Mouse (Mus musculus): Measurements from ENCODE around the gene Hsd11b2. TPM values are rescaled to one million over a fixed set of nuclear protein-coding genes. Genes with fewer than 3 reads are reported as not detected.

Gene Hsd11b2
- total RNA-seq, 2 experiments from 2014 or later = 0.11 TPM; not detected in 1

GRCm38 (mm10) chr8:105484030-105484368 lies 34.6 kb upstream of the Hsd11b2 start:
- DNase-seq (ENCODE audit: low spot score) = peak; percentile 79

DNA sequence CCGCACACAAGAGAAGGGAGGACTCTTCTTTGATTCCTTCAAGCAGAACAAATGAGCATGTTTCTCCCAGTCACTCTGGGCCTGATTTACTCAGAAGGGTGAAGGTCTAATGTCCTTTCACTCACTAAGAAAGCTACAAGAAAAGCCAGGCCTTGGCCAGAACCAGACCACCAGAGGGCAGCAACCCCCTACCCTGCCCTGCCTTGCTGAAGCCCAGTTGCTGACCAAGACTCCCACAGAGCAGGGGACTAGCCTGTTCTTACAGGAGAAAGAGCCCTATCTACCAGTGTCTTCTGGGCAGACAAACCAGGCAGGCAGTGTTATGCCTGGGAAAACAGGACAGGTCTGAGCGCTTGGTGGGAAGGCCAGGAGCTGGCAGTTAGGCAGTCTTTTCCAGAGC lies 34.2 kb upstream of the Hsd11b2 start:
- DNase-seq (ENCODE audit: low spot score) = peak; percentile 84

DNA sequence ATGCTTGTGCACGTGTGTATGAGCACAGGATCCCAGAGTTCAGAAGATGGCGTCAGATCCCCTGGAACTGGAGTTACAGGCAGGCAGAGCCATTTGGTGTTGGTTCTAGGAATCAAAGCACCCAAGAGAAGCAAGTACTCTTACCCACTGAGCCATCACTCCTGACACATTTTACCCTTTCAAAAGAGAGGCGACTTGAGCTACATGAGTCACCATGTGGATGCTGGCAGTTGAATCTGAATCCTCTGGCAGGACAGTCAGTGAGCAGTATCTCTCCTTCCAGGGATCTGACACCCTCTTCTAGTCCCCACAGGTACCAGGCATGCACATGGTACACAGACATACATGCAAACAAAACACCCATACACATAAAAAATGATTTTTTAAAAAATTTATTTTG lies 30.5 kb upstream of the Hsd11b2 start:
- no peak for DNase-seq (ENCODE audit: low spot score)

- no peak for DNase-seq (ENCODE audit: low spot score)
These were observed 29.3 kb upstream of the Hsd11b2 start for GRCm38 (mm10) chr8:105489281-105489680.

DNA sequence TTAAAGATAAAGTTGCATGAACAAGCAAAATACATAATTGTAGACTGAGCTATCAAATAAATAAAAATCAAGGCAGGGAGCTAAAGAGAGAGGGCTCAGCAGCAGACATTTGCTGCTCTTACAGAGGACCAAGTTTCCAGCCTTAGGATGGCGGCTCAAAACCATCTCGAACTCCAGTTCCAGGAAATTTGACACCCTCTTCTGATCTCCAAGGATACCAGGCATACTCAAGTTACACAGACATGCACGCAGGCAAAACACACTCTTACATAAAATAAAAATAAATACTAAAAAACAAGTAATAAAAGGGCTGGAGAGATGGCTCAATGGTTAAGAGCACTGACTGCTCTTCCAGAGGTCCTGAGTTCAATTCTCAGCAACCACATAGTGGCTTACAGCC lies 25.1 kb upstream of the Hsd11b2 start:
- no peak for DNase-seq (ENCODE audit: low spot score)

- no peak for DNase-seq (ENCODE audit: low spot score)
These were observed 24.0 kb upstream of the Hsd11b2 start for GRCm38 (mm10) chr8:105494566-105494965.

GRCm38 (mm10) chr8:105495350-105496302 lies 22.9 kb upstream of the Hsd11b2 start:
- DNase-seq (ENCODE audit: low spot score) = no peak

GRCm38 (mm10) chr8:105496439-105497180 lies 21.9 kb upstream of the Hsd11b2 start, which contains the start of gene Zdhhc1:
Gene Zdhhc1 (minus strand): TSS chr8:105496902.
- peak; percentile 89 for DNase-seq (ENCODE audit: low spot score)

DNA sequence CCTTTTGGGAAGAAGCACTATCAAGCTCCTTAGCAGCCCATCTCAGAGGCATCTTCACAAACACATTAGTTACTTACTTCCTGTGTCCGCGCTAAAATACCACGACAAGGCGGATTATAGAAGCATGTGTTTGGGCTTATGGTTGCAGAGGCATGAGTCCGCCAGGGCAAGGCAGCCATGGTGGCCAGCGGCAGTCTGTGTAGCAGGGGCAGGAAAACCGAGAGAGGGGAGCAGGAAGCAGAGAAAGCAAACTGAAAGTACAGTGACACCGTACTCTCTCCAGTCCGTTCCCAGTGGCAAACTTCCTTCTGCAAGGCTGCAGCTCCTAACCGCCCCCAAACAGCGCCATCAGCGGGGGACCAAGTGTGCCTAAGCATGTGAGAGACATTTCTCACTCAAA lies 18.8 kb upstream of the Hsd11b2 start:
- DNase-seq (ENCODE audit: low spot score) = no peak

DNA sequence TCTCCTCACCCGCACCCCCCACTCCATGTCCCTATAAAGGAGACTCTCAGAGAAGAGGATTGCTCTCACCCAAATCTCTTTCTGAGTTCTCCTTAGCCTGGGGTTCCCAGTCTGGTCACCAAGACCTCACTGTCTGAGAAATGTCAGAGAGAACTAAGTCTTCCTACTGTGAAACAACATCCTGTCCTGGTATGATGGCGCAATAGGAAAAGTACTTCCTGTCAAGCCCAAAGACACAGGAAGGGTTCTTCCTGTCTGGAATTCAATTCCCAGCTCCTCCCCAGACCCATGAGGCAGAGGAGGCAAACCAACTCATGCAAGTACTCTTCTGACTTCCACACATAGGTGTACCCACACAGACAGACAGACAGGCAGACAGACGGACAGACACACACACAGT lies 13.9 kb upstream of the Hsd11b2 start:
- DNase-seq (ENCODE audit: low spot score) = no peak

DNA sequence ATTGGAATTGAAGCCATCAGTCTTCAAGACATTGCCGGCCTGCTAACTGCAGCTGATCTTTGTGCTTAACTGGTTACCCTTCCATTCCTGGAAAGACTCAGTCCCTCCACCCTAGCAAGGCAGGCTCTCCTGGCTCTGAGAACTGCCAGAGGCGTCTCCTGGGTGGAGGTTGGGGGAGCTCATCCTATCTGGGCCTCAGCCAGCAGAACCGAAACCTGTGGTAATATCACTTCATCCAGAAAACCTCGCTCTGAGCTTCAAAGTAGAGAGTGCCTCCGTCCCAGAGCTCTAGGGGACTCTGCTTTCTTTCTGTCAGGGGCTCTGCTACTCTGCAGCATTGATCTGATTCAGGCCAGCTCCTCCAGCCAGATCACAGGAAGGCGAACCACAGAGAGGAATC lies 11.6 kb upstream of the Hsd11b2 start:
- no peak for DNase-seq (ENCODE audit: low spot score)

- DNase-seq (ENCODE audit: low spot score) = no peak
These were observed 9.8 kb upstream of the Hsd11b2 start for GRCm38 (mm10) chr8:105508758-105509157.

DNA sequence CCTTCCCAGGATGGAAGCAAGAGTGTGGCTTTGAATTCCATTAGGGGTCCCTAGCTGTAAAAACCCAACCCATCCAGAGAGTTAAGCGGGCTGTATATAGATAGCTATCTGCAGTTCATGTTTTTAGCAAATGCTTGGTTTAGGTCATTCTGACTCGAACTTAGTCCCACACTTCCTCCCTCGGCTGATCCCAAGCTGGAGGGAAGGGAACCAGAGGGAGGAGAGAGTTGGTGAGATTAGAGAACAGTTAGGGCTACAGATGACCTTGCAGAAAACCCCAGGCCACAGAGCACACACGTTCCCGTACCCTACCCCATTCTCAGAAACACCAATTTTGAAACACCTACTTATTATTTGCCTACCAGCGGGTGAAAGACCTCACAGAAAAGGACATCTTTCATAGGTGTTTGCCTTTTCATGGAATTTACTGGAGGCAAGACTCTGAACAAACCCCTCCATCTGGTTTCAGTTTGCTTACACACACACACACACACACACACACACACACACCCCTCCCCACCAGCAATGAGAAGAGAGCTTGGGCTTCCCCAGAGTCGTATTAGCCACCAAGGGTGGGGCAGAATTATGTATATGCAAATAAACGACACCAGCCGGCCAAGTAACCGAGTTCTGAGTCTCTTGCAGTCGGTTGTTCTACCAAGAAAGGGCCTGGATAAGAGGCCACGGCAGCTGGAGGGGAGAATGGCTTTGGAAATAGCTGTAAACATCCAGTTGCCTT lies 8.4 kb upstream of the Hsd11b2 start:
- no peak for DNase-seq (ENCODE audit: low spot score)

- no peak for DNase-seq (ENCODE audit: low spot score)
These were observed 4.4 kb upstream of the Hsd11b2 start for GRCm38 (mm10) chr8:105514194-105514593.

DNA sequence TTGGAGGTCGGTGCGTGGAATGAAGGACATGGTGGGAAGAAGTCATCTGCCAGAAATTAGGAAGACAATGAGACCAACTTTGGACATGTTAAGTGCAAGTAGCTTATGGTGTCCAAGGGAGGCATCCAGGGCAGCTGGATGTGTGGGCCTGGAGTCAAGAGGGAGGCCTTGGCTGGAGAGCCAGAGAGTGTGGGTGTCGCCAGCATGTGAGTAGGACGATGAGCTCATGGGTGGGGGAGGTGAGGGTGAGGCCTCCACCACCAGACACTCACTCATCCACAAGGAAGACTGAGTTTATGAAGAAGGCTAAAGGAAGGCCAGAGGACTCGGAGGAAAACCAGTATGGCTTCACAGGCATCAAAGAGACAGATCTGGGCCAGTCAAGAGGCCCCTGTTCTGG lies 3.9 kb upstream of the Hsd11b2 start:
- DNase-seq (ENCODE audit: low spot score) = peak; percentile 76

DNA sequence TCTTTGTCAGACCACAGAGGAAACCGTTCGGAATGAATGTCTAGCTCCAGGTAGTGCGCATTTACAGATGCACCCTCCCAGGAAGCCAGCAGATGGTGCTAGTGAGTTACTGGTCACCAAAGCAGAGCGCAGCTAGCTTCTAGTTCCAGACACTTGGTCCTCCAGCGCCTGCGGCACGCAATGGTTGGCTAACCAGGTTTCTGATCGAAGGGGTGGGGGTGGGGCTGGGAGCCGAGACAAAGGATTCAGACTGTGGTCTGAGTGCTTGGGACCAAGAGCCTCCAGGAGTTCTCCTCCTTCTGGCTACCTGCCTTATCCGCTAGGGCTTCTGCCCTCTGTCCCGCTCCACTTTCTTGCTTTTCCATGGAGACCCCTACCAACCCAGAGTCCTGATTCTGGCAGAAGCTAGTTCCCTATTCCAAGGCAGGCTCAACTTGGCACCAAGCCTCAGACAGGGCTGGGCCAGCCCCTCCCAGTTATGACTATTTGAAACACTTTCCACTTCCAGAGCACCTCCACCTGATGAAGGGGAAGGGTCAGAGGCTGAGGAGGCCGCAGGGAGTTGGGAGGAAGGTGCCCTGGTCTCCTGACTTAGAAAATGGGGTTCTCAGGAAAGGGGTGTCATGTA lies 2.4 kb upstream of the Hsd11b2 start:
- peak; percentile 83 for DNase-seq (ENCODE audit: low spot score)

DNA sequence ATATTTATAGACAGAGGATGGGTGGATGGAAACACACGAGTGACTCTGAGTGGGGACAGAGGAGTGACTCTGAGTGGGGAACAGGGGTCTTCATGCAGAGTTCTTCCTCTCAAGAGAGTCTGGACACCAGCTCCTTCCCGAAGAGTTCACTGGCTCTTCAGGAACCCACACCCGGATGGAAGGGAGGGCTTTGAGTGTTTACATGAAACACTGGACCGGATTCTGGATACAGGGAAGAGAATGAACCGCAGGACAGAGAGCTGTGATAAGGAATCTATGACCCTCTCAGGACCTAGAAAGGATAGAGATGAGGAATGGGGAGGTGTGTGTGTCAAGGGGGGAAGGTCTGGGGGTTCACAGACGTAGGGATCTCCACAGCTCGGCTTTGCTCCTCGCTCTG lies 1.2 kb upstream of the Hsd11b2 start:
- no peak for DNase-seq (ENCODE audit: low spot score)

DNA sequence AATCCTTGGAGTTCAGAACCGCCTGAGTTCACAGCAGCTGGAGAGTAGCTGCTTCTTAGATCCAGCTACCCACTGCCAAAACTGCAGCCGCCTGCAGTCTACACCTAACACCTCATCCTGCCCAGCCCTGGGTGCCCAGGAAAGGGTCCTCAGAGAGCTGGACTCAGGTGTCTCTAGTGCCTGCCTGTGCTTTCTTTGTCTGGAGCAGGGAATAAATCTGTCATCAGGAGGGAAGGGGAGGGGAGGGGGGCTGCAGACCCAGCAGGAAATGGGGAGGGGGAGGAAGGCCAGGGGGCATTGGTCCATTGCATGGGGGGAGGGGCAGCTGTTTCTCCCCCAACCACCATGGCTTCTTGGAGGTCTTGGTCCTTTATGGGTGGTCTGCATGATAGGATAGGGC lies 1.0 kb downstream of the Hsd11b2 start:
- no peak for DNase-seq (ENCODE audit: low spot score)

DNA sequence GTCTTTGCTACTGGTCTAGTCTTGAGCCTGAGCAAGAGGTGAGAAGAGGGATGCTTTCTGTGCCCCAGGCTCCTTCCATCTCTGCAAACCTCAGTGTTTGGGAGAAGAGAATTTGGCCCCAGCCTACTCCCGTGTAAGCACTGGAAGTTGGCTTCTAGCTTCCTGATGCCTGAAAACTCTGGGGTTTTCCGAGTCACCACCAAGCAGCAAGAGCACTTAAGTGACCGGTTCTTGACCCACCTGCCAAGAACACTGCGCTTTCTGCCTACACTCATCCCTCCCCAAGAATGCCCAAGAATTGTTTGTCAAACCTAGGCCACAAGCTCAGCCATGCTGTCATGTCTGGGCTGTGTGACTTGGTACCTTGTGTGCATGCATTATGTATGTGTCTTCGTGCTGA lies 2.0 kb downstream of the Hsd11b2 start:
- DNase-seq (ENCODE audit: low spot score) = no peak

GRCm38 (mm10) chr8:105521061-105521460 lies 2.5 kb downstream of the Hsd11b2 start:
- DNase-seq (ENCODE audit: low spot score) = no peak

DNA sequence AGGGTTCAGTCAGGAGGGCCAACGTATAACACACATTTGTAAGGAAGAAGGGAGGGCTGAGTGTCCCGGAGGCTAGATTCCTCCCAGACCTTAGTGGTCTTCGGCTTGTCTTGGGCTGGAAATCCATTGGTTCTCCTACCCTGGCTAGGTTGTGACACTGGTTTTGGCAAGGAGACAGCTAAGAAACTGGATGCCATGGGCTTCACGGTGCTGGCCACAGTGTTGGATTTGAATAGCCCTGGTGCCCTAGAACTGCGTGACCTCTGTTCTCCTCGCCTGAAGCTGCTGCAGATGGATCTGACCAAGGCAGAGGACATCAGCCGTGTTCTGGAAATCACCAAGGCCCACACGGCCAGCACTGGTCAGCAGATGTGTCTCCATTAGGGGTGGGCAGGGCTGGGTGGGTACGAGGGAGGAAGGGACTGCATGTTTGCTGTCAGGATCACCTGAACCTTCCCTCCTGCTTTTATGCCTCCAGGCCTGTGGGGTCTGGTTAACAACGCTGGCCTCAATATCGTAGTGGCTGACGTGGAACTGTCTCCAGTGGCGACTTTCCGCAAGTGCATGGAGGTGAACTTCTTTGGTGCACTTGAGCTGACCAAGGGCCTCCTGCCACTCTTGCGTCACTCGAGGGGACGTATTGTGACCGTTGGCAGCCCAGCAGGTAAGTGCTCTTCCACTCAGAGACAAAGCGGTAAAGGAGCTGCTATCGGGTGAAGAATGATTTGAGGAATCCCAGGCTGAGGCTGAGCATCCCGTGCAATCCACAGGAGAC lies 3.6 kb downstream of the Hsd11b2 start:
- no peak for DNase-seq (ENCODE audit: low spot score)
